Mouse (Mus musculus): Measurements from ENCODE around the gene Ganc.

The Ganc gene

DNA sequence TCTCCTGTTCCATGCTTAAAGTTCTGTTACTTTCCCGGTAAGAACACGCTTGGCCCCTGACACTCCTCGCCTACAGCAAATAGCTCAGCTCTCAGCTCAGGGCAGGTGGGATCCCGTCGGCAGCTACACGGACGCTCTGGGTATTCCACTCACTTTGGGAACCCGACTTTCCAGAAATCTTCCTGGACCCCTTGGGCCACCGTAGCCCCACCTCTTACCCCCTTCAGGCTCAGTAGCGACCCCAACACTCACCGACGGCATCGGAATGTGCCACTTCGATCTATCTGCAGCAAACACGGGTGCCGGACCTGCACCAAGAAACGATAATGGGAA is at the start of gene Ganc:
Ganc (plus strand) TSS at position 244 of the 333 bp plus-strand sequence.
- DNase-seq (ENCODE audit: low spot score): no peak

DNA sequence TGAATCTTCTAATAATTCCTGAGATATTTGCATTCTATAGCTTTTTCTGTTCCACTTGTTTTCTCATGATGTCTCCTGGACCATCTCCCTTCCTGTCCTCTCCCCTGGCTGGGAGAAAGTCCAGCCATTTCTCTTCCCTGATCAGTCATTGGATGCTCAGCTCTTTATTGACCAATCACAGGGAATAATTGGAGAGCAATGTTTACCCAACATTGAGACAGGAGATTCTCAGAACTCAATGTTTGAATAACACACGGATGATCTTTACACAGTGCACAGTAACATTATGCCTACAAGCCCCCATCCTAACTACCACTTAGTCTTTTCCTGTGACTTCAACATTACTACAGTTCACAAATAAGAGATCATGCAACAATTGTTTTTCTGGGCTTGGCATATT is 43.3 kb upstream of the Ganc start:
- no peak for DNase-seq (ENCODE audit: low spot score)

DNA sequence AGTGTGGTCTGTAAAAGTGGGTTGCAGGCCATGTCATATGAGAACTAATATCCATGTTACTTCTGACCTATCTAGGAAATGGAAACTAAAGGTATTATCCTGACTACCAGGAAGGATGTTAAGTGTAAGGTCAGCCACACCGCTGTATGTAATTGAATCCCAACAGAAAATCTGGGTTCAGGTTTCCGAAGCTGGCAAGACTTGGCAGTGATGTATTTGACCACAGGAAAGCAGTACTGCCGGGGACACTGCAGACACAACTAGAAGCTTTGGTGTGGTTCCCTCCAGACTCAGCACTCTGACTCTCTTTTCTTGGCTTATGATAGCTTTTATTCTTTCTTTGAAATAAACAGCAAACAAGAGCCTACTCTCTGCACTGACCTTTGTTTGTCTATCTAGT is 37.2 kb upstream of the Ganc start:
- no peak for DNase-seq (ENCODE audit: low spot score)

GRCm38 (mm10) chr2:120367416-120368207 is 36.1 kb upstream of the Ganc start:
- no peak for DNase-seq (ENCODE audit: low spot score)

DNA sequence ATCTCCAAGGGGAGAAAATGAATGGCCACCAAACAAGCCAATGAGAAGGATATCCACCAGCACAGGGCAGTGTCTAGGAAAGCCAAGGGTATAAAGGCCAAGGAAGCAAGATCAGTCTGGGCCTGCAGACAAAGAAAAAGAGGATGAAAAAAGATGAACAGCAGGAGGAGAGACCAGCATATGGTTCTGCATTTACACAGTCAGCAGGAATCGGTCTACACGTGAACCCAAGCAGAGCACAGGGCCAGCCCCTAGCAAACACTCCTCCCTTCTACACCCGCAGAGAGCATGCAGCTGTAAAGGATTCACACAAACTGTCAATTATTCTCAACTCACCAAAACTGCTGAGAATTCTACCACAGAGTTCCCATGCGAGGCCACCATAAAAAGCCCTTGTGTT is 29.8 kb upstream of the Ganc start:
- no peak for DNase-seq (ENCODE audit: low spot score)

DNA sequence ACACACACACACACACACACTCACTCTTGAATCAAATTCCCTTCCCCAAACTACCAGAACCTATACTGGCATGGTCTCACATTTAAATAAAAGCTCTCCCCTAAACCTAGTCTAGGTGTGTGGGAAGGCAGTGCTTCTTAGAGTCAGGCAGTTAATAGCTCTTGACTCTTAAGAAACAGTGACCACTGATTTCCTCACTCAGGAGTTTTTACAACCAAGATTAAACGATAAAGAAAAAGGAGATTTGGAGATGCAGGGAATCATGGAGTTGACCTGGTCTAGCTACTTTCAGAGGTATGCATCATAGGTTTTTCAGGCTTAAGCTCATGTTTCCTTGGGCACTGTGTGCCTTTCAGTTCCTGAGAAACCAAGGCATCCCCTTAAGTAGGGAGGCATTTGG is 17.4 kb upstream of the Ganc start:
- no peak for DNase-seq (ENCODE audit: low spot score)

- DNase-seq (ENCODE audit: low spot score): no peak
Observed at GRCm38 (mm10) chr2:120387291-120387690, 16.4 kb upstream of the Ganc start.

- no peak for DNase-seq (ENCODE audit: low spot score)
Observed at GRCm38 (mm10) chr2:120389376-120389775, 14.3 kb upstream of the Ganc start.

DNA sequence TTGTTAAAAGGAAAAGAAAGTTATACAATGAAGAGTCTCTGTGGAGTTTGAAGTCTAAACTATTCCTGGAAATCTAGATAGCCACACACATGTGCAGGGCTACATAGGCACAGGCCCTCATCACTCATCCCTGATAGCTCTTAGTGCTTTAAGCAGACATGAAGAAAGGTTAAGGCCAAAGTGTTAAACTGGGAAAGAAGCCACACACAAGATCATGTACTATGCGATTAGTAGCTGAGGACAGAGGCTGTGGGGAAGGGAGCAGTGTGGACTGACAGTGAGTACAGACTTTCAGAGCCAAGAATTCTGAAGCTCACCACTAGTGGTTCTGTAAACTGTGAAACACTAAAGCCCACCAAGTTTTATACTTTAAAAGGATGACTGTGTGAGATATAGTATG is 12.8 kb upstream of the Ganc start:
- DNase-seq (ENCODE audit: low spot score): no peak

DNA sequence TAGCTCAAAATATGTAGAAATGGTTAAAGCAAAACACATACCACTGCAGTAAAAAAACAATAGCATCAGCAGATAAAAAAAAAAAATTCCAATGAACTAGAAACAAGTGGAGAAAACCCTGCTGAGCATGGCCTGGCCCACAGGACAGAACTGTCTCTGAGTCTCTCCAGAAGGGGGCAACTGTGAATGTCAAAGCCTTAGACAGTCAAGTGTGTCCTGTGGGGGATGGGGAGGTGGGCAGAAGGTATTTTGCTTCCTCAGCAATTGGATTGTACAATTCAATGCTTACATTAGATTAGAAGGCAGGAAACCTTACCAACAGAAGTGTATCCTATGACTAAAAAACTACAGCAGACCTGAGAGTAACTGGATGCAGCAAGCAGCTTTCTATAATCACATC is 11.3 kb upstream of the Ganc start:
- DNase-seq (ENCODE audit: low spot score): no peak

GRCm38 (mm10) chr2:120397951-120398350 is 5.7 kb upstream of the Ganc start:
- DNase-seq (ENCODE audit: low spot score): no peak

- DNase-seq (ENCODE audit: low spot score): no peak
Observed at GRCm38 (mm10) chr2:120402813-120403212, 883 bp upstream of the Ganc start.

DNA sequence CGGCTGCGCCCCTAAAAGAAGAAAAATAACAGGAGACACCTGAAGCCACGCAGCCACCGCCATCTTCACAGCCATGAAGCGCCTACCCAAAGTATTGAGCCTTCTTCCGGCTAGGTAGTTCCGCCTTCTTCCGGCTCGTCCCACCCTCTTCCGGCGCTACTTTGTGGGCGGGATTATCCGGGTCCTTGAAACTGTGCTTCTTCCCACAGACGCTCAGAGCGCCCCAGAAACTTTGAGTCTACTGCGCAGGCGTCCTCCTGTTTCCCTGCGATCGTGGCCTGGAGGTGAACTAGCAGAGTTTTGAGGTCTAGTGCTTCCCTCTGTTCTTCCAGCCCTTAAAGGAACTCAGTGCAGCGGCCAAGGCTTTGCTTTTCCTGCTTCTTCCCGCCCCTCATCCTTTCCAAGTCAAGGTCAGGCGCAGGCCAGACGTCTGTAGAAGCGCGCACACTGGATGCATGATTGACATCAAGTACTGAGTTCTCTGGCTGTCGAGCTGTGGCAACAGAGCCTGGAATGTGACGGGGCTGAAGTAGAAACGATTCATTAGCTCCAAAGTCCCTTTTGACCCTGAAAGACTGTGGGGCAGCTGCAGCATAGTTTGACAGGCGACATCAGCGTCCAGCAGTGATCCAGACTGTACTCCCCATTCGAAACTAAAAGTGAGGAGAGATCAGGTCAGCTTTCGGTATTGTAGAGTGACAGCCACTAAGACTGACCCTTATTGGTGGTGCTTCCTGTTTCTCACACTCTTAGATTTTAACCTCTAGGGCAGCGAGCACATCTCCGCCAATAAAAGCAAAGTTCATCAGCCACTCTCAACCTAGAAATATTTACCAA is 508 bp downstream of the Ganc start, which contains the start of gene Tmem87a:
Tmem87a (minus strand) TSS at position 128 of the 837 bp plus-strand sequence.
- peak; percentile 96 for DNase-seq (ENCODE audit: low spot score)

- DNase-seq (ENCODE audit: low spot score): peak; percentile 39
Observed at GRCm38 (mm10) chr2:120404823-120405765, 1.4 kb downstream of the Ganc start.

DNA sequence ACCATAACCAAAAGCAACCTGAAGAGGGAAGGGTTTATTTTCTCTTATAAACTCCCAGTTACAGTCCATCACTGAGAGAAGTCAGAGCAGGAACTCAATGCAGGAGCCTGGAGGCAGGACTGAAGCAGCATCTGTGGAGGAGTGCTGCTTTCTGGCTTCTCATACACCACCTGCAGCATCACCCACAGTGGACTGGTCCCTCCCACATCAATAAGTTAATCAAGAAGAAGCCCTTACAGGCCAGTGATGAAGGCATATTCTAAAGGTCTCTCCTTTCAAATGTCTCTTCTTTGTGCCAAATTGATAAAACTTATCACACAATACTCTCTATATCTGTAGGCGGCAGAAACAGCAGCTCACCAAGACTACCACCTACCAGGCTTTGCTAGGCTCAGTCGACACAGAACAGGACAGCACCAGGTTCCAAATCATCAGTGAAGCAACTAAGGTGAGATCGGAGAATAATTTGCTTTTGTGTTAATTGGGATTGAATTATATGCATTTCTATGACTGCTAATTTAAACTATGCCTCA is 7.5 kb downstream of the Ganc start:
- DNase-seq (ENCODE audit: low spot score): peak; percentile 48

DNA sequence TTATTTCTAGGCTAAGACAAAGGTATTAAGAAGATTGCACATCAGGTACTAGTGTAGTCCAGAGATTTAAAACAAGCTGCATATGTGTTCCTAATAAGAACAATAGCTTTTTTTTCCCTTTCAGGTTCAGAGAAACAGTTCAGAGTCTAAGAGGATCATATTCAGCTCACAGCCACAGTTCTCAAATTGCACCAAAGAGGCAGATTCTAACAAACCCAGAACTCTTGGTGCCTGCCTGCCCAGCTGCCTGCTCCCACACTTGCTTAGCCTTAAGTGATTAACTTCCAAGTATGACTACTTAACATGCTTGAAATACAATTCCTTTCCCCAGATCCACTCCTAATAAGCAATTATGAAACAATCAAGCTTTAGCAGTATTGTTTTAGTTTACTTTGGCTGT is 10.4 kb downstream of the Ganc start:
- no peak for DNase-seq (ENCODE audit: low spot score)

GRCm38 (mm10) chr2:120414738-120415414 is 11.2 kb downstream of the Ganc start:
- no peak for DNase-seq (ENCODE audit: low spot score)

DNA sequence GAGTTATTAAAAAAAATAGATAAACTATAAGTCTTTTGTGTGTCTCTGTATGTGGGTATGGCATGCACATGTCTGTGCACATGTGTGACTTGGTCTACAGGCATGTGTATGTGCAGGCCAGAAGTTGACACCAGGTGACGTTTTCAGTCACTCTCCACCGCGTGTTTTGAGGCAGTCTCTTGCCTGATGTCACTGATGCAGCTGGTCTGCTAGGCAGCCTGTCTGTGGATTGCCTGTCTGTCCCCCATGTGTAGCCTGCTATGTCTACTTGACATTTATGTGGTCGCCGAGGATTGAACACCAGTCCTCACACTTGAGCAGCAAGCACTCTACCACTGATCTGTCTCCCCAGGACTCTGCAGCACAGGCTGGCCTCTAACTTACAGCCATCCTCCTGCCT is 20.7 kb downstream of the Ganc start:
- DNase-seq (ENCODE audit: low spot score): no peak

- DNase-seq (ENCODE audit: low spot score): no peak
Observed at GRCm38 (mm10) chr2:120444486-120444885, 40.8 kb downstream of the Ganc start.

- peak; percentile 8 for DNase-seq (ENCODE audit: low spot score)
Observed at GRCm38 (mm10) chr2:120446373-120446772, 42.7 kb downstream of the Ganc start.

- no peak for DNase-seq (ENCODE audit: low spot score)
Observed at GRCm38 (mm10) chr2:120447306-120447705, 43.6 kb downstream of the Ganc start.

Measured in c-Kit-positive CD71-positive TER-119-positive erythroid progenitor cells, embryonic 14.5 days (primary cell).